Mouse (Mus musculus) liver, embryonic 11.5 days (tissue): ENCODE results near the gene Smtnl1. TPM values are rescaled to one million over a fixed set of nuclear protein-coding genes. Genes with fewer than 3 reads are reported as not detected.

Experiments
- ATAC-seq: fragments of 200-750 bp; cut with Nextera tagmentation; replicated peaks from 2 replicates; pipeline ENCODE4 v1.8.0; 2017; ENCODE audit warnings: moderate number of reproducible peaks, mild to moderate bottlenecking, moderate TSS enrichment, moderate library complexity; ENCODE audit not compliant: low FRiP score
- DNase-seq: peaks from one replicate; pipeline ENCODE4 v3.0.0-alpha.2; 2017; ENCODE audit warnings: low spot score
- H3K27ac ChIP-seq: fragments of 300-500 bp; sonication (generic); 2 replicates; pipeline ENCODE4 v1.5.1; 2014; ENCODE audit warnings: mild to moderate bottlenecking, low read depth, low read length, control low read depth
- H3K27me3 ChIP-seq: fragments of 300-500 bp; sonication (generic); replicated peaks from 2 replicates; pipeline ENCODE4 v1.6.1; 2014; ENCODE audit warnings: low read length, mixed read lengths; ENCODE audit not compliant: control insufficient read depth, insufficient read depth
- H3K36me3 ChIP-seq: fragments of 300-500 bp; sonication (generic); 2 replicates; pipeline ENCODE4 v1.6.1; 2014; ENCODE audit warnings: mild to moderate bottlenecking, low read length, moderate library complexity, mixed read lengths; ENCODE audit not compliant: control insufficient read depth, insufficient read depth
- H3K4me1 ChIP-seq: fragments of 300-500 bp; sonication (generic); replicated peaks from 2 replicates; pipeline ENCODE4 v1.6.1; 2014; ENCODE audit warnings: low read length, mixed read lengths; ENCODE audit not compliant: control insufficient read depth, insufficient read depth
- H3K4me2 ChIP-seq: fragments of 300-500 bp; sonication (generic); 2 replicates; pipeline ENCODE4 v1.6.1; 2014; ENCODE audit warnings: mild to moderate bottlenecking, control low read depth, moderate library complexity
- H3K4me3 ChIP-seq: fragments of 300-500 bp; sonication (generic); 2 replicates; pipeline ENCODE4 v1.5.1; 2014; ENCODE audit warnings: low read depth, low read length, control low read depth
- H3K9ac ChIP-seq: fragments of 300-500 bp; sonication (generic); 2 replicates; pipeline ENCODE4 v1.6.1; 2014; ENCODE audit warnings: low read depth, low read length, control low read depth
- H3K9me3 ChIP-seq: fragments of 300-500 bp; sonication (generic); 2 replicates; pipeline ENCODE4 v1.6.1; 2016; ENCODE audit warnings: low read length, inconsistent platforms, mixed read lengths; ENCODE audit not compliant: control insufficient read depth
- WGBS: fragments of 180-500 bp; shearing (Covaris S2); extraction: QIAGEN DNeasy Blood & Tissue Kit; methylation state at CpG from one replicate; pipeline ENCODE4 v1.1.7; 2014; 5-methylcytosine and 5-hydroxymethylcytosine counted together
- polyA plus RNA-seq: library from polyadenylated mRNA; unstranded; fragments of >200 nt; fragmentation: Nextera tagmentation; extraction: Ambion mirVana; gene quantifications from 2 replicates; pipeline ENCODE4 v1.2.1, GENCODE M21; 2014

Gene Smtnl1
- 0.25 TPM in 1 of 2 replicates, not detected in the other for polyA plus RNA-seq

- Histone ChIP-seq H3K4me1 (peaks cover 3% of the 10 kb centered on the region; the same call in 1 of the 2 replicates), H3K36me3 (no peaks in the 10 kb centered on the region), H3K27ac (no peak within 1 kb of the TSS), H3K4me3 (no peak within 1 kb of the TSS), H3K9me3 (no peaks in the 10 kb centered on the region), H3K27me3 (peaks cover 15% of the 10 kb centered on the region), H3K4me2 (no peak within 1 kb of the TSS), H3K9ac (no peak within 1 kb of the TSS)
- ATAC-seq (no peak), DNase-seq (no peak)
- WGBS: 47% methylated on average over 13 of the region's 13 CpGs
Observed at GRCm38 (mm10) chr2:84822552-84822951, at the start of gene Smtnl1. Gene Smtnl1, minus strand, starts transcription at chr2:84822652.

- no peak for DNase-seq
- H3K4me3 ChIP-seq: no peak overlapping the region
- peaks cover 92% of the 10 kb centered on the region for H3K27me3 ChIP-seq
- H3K4me2 ChIP-seq: no peak overlapping the region
- H3K9me3 ChIP-seq: no peaks in the 10 kb centered on the region
- H3K27ac ChIP-seq: no peak overlapping the region
- H3K4me1 ChIP-seq: peaks cover 15% of the 10 kb centered on the region
- WGBS: 39% methylated on average over 4 of the region's 4 CpGs
- no peak for ATAC-seq
- H3K36me3 ChIP-seq: no peaks in the 10 kb centered on the region
- no peak overlapping the region for H3K9ac ChIP-seq
Observed at GRCm38 (mm10) chr2:84870623-84871160, 48.2 kb upstream of the Smtnl1 start.

- H3K27ac ChIP-seq: no peak overlapping the region
- no peaks in the 10 kb centered on the region for H3K36me3 ChIP-seq
- H3K9me3 ChIP-seq: no peaks in the 10 kb centered on the region
- no peak overlapping the region for H3K4me2 ChIP-seq
- 39% methylated on average over 2 of the region's 2 CpGs for WGBS
- H3K4me1 ChIP-seq: peaks cover 16% of the 10 kb centered on the region
- no peak for DNase-seq
- ATAC-seq: no peak
- no peak overlapping the region for H3K9ac ChIP-seq
- H3K27me3 ChIP-seq: peaks cover 75% of the 10 kb centered on the region
- no peak overlapping the region for H3K4me3 ChIP-seq
Observed at GRCm38 (mm10) chr2:84868977-84869376, 46.5 kb upstream of the Smtnl1 start.

- Histone ChIP-seq H3K4me1 (peaks cover 16% of the 10 kb centered on the region), H3K4me2 (no peak overlapping the region), H3K27ac (no peak overlapping the region), H3K36me3 (no peaks in the 10 kb centered on the region), H3K9me3 (no peaks in the 10 kb centered on the region), H3K27me3 (peaks cover 71% of the 10 kb centered on the region), H3K9ac (no peak overlapping the region), H3K4me3 (no peak overlapping the region)
- WGBS: 5% methylated on average over 5 of the region's 5 CpGs
- DNase-seq (peak; percentile 75), ATAC-seq (peak; percentile 43)
Observed at GRCm38 (mm10) chr2:84868521-84868943, 46.1 kb upstream of the Smtnl1 start.

GRCm38 (mm10) chr2:84865616-84866571, 43.4 kb upstream of the Smtnl1 start:
- peaks cover 17% of the 10 kb centered on the region for H3K36me3 ChIP-seq
- peak overlapping the region; percentile 31 for H3K4me3 ChIP-seq
- peaks cover 11% of the 10 kb centered on the region for H3K4me1 ChIP-seq
- DNase-seq: peak; percentile 73
- no peak overlapping the region for H3K27ac ChIP-seq
- H3K4me2 ChIP-seq: peak overlapping the region; percentile 65
- WGBS: 1% methylated on average over 47 of the region's 47 CpGs
- no peak overlapping the region; the same call in 1 of the 2 replicates for H3K9ac ChIP-seq
- ATAC-seq: peak; percentile 41
- H3K27me3 ChIP-seq: peaks cover 44% of the 10 kb centered on the region
- H3K9me3 ChIP-seq: no peaks in the 10 kb centered on the region

GRCm38 (mm10) chr2:84862231-84862630, 39.8 kb upstream of the Smtnl1 start:
- WGBS: 64% methylated on average over 3 of the region's 3 CpGs
- H3K4me3 ChIP-seq: no peak overlapping the region
- no peak overlapping the region for H3K9ac ChIP-seq
- no peaks in the 10 kb centered on the region for H3K9me3 ChIP-seq
- H3K27ac ChIP-seq: no peak overlapping the region
- peaks cover 11% of the 10 kb centered on the region for H3K4me1 ChIP-seq
- DNase-seq: no peak
- no peak overlapping the region for H3K4me2 ChIP-seq
- peaks cover 14% of the 10 kb centered on the region for H3K27me3 ChIP-seq
- peaks cover 49% of the 10 kb centered on the region for H3K36me3 ChIP-seq
- no peak for ATAC-seq

GRCm38 (mm10) chr2:84861430-84861829, 39.0 kb upstream of the Smtnl1 start:
- peaks cover 56% of the 10 kb centered on the region for H3K36me3 ChIP-seq
- no peaks in the 10 kb centered on the region for H3K9me3 ChIP-seq
- ATAC-seq: no peak
- no peak overlapping the region for H3K9ac ChIP-seq
- H3K4me2 ChIP-seq: no peak overlapping the region
- DNase-seq: no peak
- no peak overlapping the region for H3K4me3 ChIP-seq
- H3K4me1 ChIP-seq: peaks cover 7% of the 10 kb centered on the region; the same call in 1 of the 2 replicates
- no peak overlapping the region for H3K27ac ChIP-seq
- 60% methylated on average over 3 of the region's 3 CpGs for WGBS
- peaks cover 6% of the 10 kb centered on the region for H3K27me3 ChIP-seq

GRCm38 (mm10) chr2:84859991-84860780, 37.7 kb upstream of the Smtnl1 start:
- peaks cover 57% of the 10 kb centered on the region for H3K36me3 ChIP-seq
- 90% methylated on average over 7 of the region's 7 CpGs for WGBS
- no peak for DNase-seq
- no peak overlapping the region for H3K9ac ChIP-seq
- no peak overlapping the region for H3K27ac ChIP-seq
- no peaks in the 10 kb centered on the region for H3K4me1 ChIP-seq
- H3K4me2 ChIP-seq: no peak overlapping the region
- no peak overlapping the region for H3K4me3 ChIP-seq
- no peaks in the 10 kb centered on the region for H3K27me3 ChIP-seq
- no peak for ATAC-seq
- no peaks in the 10 kb centered on the region for H3K9me3 ChIP-seq
